Mouse (Mus musculus) embryonic facial prominence, embryonic 14.5 days (tissue): ENCODE measurements around the gene 2300002M23Rik. TPM values are rescaled to one million over a fixed set of nuclear protein-coding genes. Genes with fewer than 3 reads are reported as not detected.

Experiments used
- ATAC-seq: fragments of 200-750 bp; cut with Nextera tagmentation; 2 replicates; pipeline ENCODE4 v1.8.0; 2017; ENCODE audit warnings: low read depth, moderate number of reproducible peaks, moderate TSS enrichment
- DNase-seq: peaks from one replicate; pipeline ENCODE4 v3.0.0-alpha.2; 2015; ENCODE audit warnings: low spot score
- H3K27ac ChIP-seq: fragments of 300-500 bp; sonication (generic); replicated peaks from 2 replicates; pipeline ENCODE4 v1.5.1; 2014; ENCODE audit warnings: low read depth, mild to moderate bottlenecking, low read length, moderate library complexity
- H3K27me3 ChIP-seq: fragments of 300-500 bp; sonication (generic); replicated peaks from 2 replicates; pipeline ENCODE4 v1.6.1; 2014; ENCODE audit warnings: low read length; ENCODE audit not compliant: control insufficient read depth, insufficient read depth
- H3K36me3 ChIP-seq: fragments of 300-500 bp; sonication (generic); 2 replicates; pipeline ENCODE4 v1.6.1; 2014; ENCODE audit warnings: low read length, mixed read lengths; ENCODE audit not compliant: control insufficient read depth, insufficient read depth
- H3K4me1 ChIP-seq: fragments of 300-500 bp; sonication (generic); 2 replicates; pipeline ENCODE4 v1.6.1; 2014; ENCODE audit warnings: antibody characterized with exemption, low read length; ENCODE audit not compliant: control insufficient read depth, insufficient read depth
- H3K4me2 ChIP-seq: fragments of 300-500 bp; sonication (generic); 2 replicates; pipeline ENCODE4 v1.6.1; 2014; ENCODE audit warnings: low read depth, mild to moderate bottlenecking, low read length, moderate library complexity, mixed read lengths
- H3K4me3 ChIP-seq: fragments of 300-500 bp; sonication (generic); 2 replicates; pipeline ENCODE4 v1.5.1; 2014; ENCODE audit warnings: low read depth, mild to moderate bottlenecking, low read length
- H3K9ac ChIP-seq: fragments of 300-500 bp; sonication (generic); 2 replicates; pipeline ENCODE4 v1.6.1; 2014; ENCODE audit warnings: low read depth, mild to moderate bottlenecking, low read length, moderate library complexity, mixed read lengths
- H3K9me3 ChIP-seq: fragments of 300-500 bp; sonication (generic); 2 replicates; pipeline ENCODE4 v1.6.1; 2016; ENCODE audit warnings: low read length; ENCODE audit not compliant: control insufficient read depth
- WGBS: fragments of 180-500 bp; shearing (Covaris S2); extraction: QIAGEN DNeasy Blood & Tissue Kit; methylation state at CpG from one replicate; pipeline ENCODE4 v1.1.7; 2014; 5-methylcytosine and 5-hydroxymethylcytosine counted together
- polyA plus RNA-seq: library from polyadenylated mRNA; unstranded; fragments of >200 nt; fragmentation: Nextera tagmentation; extraction: Ambion mirVana; gene quantifications from 2 replicates; pipeline ENCODE4 v1.2.1, GENCODE M21; 2014

The 2300002M23Rik gene
- polyA plus RNA-seq, 1 experiment from 2014 or later: 1.3 TPM

GRCm38 (mm10) chr17:35588387-35588786 is 21.1 kb downstream of the 2300002M23Rik start:
- Histone ChIP-seq H3K27ac (no peak overlapping the region), H3K4me2 (no peak overlapping the region), H3K4me3 (no peak overlapping the region), H3K9ac (no peak overlapping the region), H3K4me1 (no peaks in the 10 kb centered on the region), H3K36me3 (no peaks in the 10 kb centered on the region), H3K9me3 (no peaks in the 10 kb centered on the region), H3K27me3 (no peaks in the 10 kb centered on the region)
- ATAC-seq: no peak
- DNase-seq: peak; percentile 64
- 15% methylated on average over 4 of the region's 4 CpGs for WGBS

- no peak overlapping the region for H3K4me3 ChIP-seq
- no peak overlapping the region for H3K9ac ChIP-seq
- no peaks in the 10 kb centered on the region for H3K27me3 ChIP-seq
- no peaks in the 10 kb centered on the region for H3K9me3 ChIP-seq
- no peaks in the 10 kb centered on the region for H3K4me1 ChIP-seq
- no peak overlapping the region for H3K27ac ChIP-seq
- DNase-seq (peak; percentile 81), ATAC-seq (peak; percentile 70; the same call in 1 of the 2 replicates)
- peak overlapping the region; percentile 27; the same call in 1 of the 2 replicates for H3K4me2 ChIP-seq
- no peaks in the 10 kb centered on the region for H3K36me3 ChIP-seq
- 48% methylated on average over 21 of the region's 21 CpGs for WGBS
Measured at GRCm38 (mm10) chr17:35590410-35591218, 23.4 kb downstream of the 2300002M23Rik start.

- ATAC-seq (no peak), DNase-seq (no peak)
- no peak overlapping the region for H3K4me2 ChIP-seq
- H3K4me1 ChIP-seq: no peaks in the 10 kb centered on the region
- 90% methylated on average over 7 of the region's 7 CpGs for WGBS
- no peaks in the 10 kb centered on the region for H3K27me3 ChIP-seq
- no peak overlapping the region for H3K27ac ChIP-seq
- H3K9me3 ChIP-seq: no peaks in the 10 kb centered on the region
- H3K36me3 ChIP-seq: no peaks in the 10 kb centered on the region
- H3K9ac ChIP-seq: no peak overlapping the region
- H3K4me3 ChIP-seq: no peak overlapping the region
Measured at GRCm38 (mm10) chr17:35591219-35591578, 23.9 kb downstream of the 2300002M23Rik start.

- H3K36me3 ChIP-seq: no peaks in the 10 kb centered on the region
- H3K4me1 ChIP-seq: no peaks in the 10 kb centered on the region
- 85% methylated on average over 15 of the region's 15 CpGs for WGBS
- DNase-seq (no peak), ATAC-seq (no peak)
- H3K27me3 ChIP-seq: no peaks in the 10 kb centered on the region
- H3K4me3 ChIP-seq: no peak overlapping the region
- no peak overlapping the region for H3K9ac ChIP-seq
- H3K9me3 ChIP-seq: no peaks in the 10 kb centered on the region
- no peak overlapping the region for H3K27ac ChIP-seq
- H3K4me2 ChIP-seq: no peak overlapping the region
Measured at GRCm38 (mm10) chr17:35591731-35592130, 24.5 kb downstream of the 2300002M23Rik start.

- H3K27me3 ChIP-seq: no peaks in the 10 kb centered on the region
- H3K9me3 ChIP-seq: no peaks in the 10 kb centered on the region
- ATAC-seq (no peak), DNase-seq (no peak)
- no peak overlapping the region for H3K4me3 ChIP-seq
- H3K4me2 ChIP-seq: no peak overlapping the region
- H3K27ac ChIP-seq: no peak overlapping the region
- no peaks in the 10 kb centered on the region for H3K4me1 ChIP-seq
- WGBS: 77% methylated on average over 9 of the region's 9 CpGs
- no peaks in the 10 kb centered on the region for H3K36me3 ChIP-seq
- H3K9ac ChIP-seq: no peak overlapping the region
Measured at GRCm38 (mm10) chr17:35592131-35592530, 24.9 kb downstream of the 2300002M23Rik start.

- no peak overlapping the region for H3K4me3 ChIP-seq
- DNase-seq (no peak), ATAC-seq (no peak)
- 48% methylated on average over 4 of the region's 4 CpGs for WGBS
- H3K9me3 ChIP-seq: no peaks in the 10 kb centered on the region
- no peak overlapping the region for H3K4me2 ChIP-seq
- no peaks in the 10 kb centered on the region for H3K27me3 ChIP-seq
- H3K36me3 ChIP-seq: no peaks in the 10 kb centered on the region
- no peaks in the 10 kb centered on the region for H3K4me1 ChIP-seq
- H3K27ac ChIP-seq: no peak overlapping the region
- no peak overlapping the region for H3K9ac ChIP-seq
Measured at GRCm38 (mm10) chr17:35593786-35594185, 26.5 kb downstream of the 2300002M23Rik start.

- no peak for ATAC-seq
- no peaks in the 10 kb centered on the region for H3K4me1 ChIP-seq
- H3K4me3 ChIP-seq: no peak overlapping the region
- H3K9me3 ChIP-seq: no peaks in the 10 kb centered on the region
- DNase-seq: no peak
- H3K9ac ChIP-seq: no peak overlapping the region
- no peak overlapping the region for H3K4me2 ChIP-seq
- no peak overlapping the region for H3K27ac ChIP-seq
- WGBS: 79% methylated on average over 7 of the region's 7 CpGs
- no peaks in the 10 kb centered on the region for H3K36me3 ChIP-seq
- H3K27me3 ChIP-seq: no peaks in the 10 kb centered on the region
Measured at GRCm38 (mm10) chr17:35594456-35594855, 27.2 kb downstream of the 2300002M23Rik start.

- no peaks in the 10 kb centered on the region for H3K9me3 ChIP-seq
- no peak overlapping the region for H3K4me3 ChIP-seq
- H3K4me2 ChIP-seq: no peak overlapping the region
- H3K27ac ChIP-seq: no peak overlapping the region
- 94% methylated on average over 3 of the region's 3 CpGs for WGBS
- H3K4me1 ChIP-seq: no peaks in the 10 kb centered on the region
- ATAC-seq: no peak
- H3K9ac ChIP-seq: no peak overlapping the region
- H3K27me3 ChIP-seq: no peaks in the 10 kb centered on the region
- H3K36me3 ChIP-seq: no peaks in the 10 kb centered on the region
- DNase-seq: no peak
Measured at GRCm38 (mm10) chr17:35597399-35597798, 30.1 kb downstream of the 2300002M23Rik start.

GRCm38 (mm10) chr17:35601249-35601648 is 34.0 kb downstream of the 2300002M23Rik start, which contains the start of gene Sfta2:
Sfta2 (plus strand) TSS chr17:35601549.
- H3K9me3 ChIP-seq: no peaks in the 10 kb centered on the region
- 53% methylated on average over 2 of the region's 2 CpGs for WGBS
- H3K27me3 ChIP-seq: no peaks in the 10 kb centered on the region
- H3K4me2 ChIP-seq: no peak within 1 kb of the TSS
- no peak within 1 kb of the TSS for H3K27ac ChIP-seq
- DNase-seq (peak; percentile 30), ATAC-seq (no peak)
- no peak within 1 kb of the TSS for H3K4me3 ChIP-seq
- no peaks in the 10 kb centered on the region for H3K36me3 ChIP-seq
- no peaks in the 10 kb centered on the region for H3K4me1 ChIP-seq
- H3K9ac ChIP-seq: no peak within 1 kb of the TSS
